Mouse (Mus musculus) lung, adult 2 months (tissue): Measurements from ENCODE around the gene Hecw2.

Experiments used
- CTCF ChIP-seq: fragments of 200-500 bp; IDR thresholded peaks from 2 replicates; pipeline ENCODE4 v1.5.1; 2011; ENCODE audit warnings: mild to moderate bottlenecking, low read length, control low read depth; ENCODE audit not compliant: insufficient read depth
- POLR2A ChIP-seq: fragments of 200-500 bp; IDR thresholded peaks from 2 replicates; pipeline ENCODE4 v1.6.1; 2011; ENCODE audit warnings: low read depth, mild to moderate bottlenecking, control low read depth, low read length, borderline replicate concordance; ENCODE audit errors: extremely low read depth

DNA sequence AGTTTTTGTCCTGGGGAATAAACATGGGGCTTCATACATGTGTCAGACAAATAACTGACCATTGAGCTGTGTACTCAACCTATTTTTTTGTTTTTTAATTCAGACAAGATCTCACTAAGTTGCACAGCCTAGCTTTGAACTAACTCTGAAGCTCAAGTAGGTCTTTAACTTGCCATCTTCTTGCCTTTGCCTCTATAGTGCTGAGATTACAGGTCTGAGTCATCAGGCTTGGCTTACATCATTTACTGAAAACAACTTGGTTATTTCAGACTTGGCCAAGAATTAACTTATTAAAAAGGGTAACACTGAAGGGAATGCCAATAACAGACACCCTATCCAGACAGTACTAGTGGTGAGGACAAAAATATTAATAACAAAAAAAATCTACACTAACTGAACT lies 335.8 kb downstream of the Hecw2 start:
- TF ChIP-seq CTCF (no peak), POLR2A (no peak)
